Mouse (Mus musculus) bone marrow, adult 2 months (tissue): ENCODE measurements at regions not wholly inside any gene's neighbourhood (a gene's known extent, or its start where the extent isn't known, plus 50 kb on each side); places are given as distances from the start of the nearest gene placed in this dataset.

Experiments
- CTCF ChIP-seq: fragments of 200-500 bp; IDR thresholded peaks from 2 replicates; pipeline ENCODE4 v1.5.1; 2011; ENCODE audit warnings: low read length, control low read depth; ENCODE audit not compliant: control insufficient read depth, insufficient read depth
- POLR2A ChIP-seq: fragments of 200-500 bp; IDR thresholded peaks from 2 replicates; pipeline ENCODE4 v1.6.1; 2011; ENCODE audit warnings: low read depth, mild to moderate bottlenecking, control low read depth, low read length, borderline replicate concordance; ENCODE audit not compliant: control insufficient read depth

GRCm38 (mm10) chr1:35579392-35579791 lies 488.8 kb upstream of the Hs6st1 start:
- TF ChIP-seq CTCF, result no peak
- no peak for TF ChIP-seq POLR2A
